Mouse (Mus musculus) kidney, embryonic 16.5 days (tissue): ENCODE data around the gene Galnt5. TPM values are rescaled to one million over a fixed set of nuclear protein-coding genes. Genes with fewer than 3 reads are reported as not detected.

ENCODE experiments used
- ATAC-seq: fragments of 200-750 bp; cut with Nextera tagmentation; 2 replicates; pipeline ENCODE4 v1.8.0; 2017; ENCODE audit warnings: moderate TSS enrichment; ENCODE audit not compliant: low FRiP score, low TSS enrichment
- H3K27ac ChIP-seq: fragments of 300-500 bp; sonication (generic); 2 replicates; pipeline ENCODE4 v1.5.1; 2014; ENCODE audit warnings: low read length
- H3K27me3 ChIP-seq: fragments of 300-500 bp; sonication (generic); 2 replicates; pipeline ENCODE4 v1.6.1; 2014; ENCODE audit warnings: low read length, control low read depth, mixed read lengths; ENCODE audit not compliant: insufficient read depth
- H3K36me3 ChIP-seq: fragments of 300-500 bp; sonication (generic); 2 replicates; pipeline ENCODE4 v1.6.1; 2014; ENCODE audit warnings: low read length, control low read depth, mixed read lengths; ENCODE audit not compliant: insufficient read depth
- H3K4me1 ChIP-seq: fragments of 300-500 bp; sonication (generic); 2 replicates; pipeline ENCODE4 v1.6.1; 2014; ENCODE audit warnings: low read length, control low read depth, mixed read lengths; ENCODE audit not compliant: insufficient read depth
- H3K4me2 ChIP-seq: fragments of 300-500 bp; sonication (generic); replicated peaks from 2 replicates; pipeline ENCODE4 v1.6.1; 2014; ENCODE audit warnings: low read depth, low read length
- H3K4me3 ChIP-seq: fragments of 300-500 bp; sonication (generic); 2 replicates; pipeline ENCODE4 v1.5.1; 2014; ENCODE audit warnings: mild to moderate bottlenecking, low read length
- H3K9ac ChIP-seq: fragments of 300-500 bp; sonication (generic); replicated peaks from 2 replicates; pipeline ENCODE4 v1.6.1; 2014; ENCODE audit warnings: low read length
- H3K9me3 ChIP-seq: fragments of 300-500 bp; sonication (generic); 2 replicates; pipeline ENCODE4 v1.6.1; 2016; ENCODE audit warnings: low read length, control low read depth
- WGBS: fragments of 180-500 bp; shearing (Covaris S2); extraction: QIAGEN DNeasy Blood & Tissue Kit; methylation state at CpG from one replicate; pipeline ENCODE4 v1.1.7; 2014; 5-methylcytosine and 5-hydroxymethylcytosine counted together
- polyA plus RNA-seq: library from polyadenylated mRNA; unstranded; fragments of >200 nt; fragmentation: Nextera tagmentation; extraction: Ambion mirVana; gene quantifications from 2 replicates; pipeline ENCODE4 v1.2.1, GENCODE M21; 2015

The Galnt5 gene
- polyA plus RNA-seq = 1.3 and 1.4 TPM in 2 replicates

DNA sequence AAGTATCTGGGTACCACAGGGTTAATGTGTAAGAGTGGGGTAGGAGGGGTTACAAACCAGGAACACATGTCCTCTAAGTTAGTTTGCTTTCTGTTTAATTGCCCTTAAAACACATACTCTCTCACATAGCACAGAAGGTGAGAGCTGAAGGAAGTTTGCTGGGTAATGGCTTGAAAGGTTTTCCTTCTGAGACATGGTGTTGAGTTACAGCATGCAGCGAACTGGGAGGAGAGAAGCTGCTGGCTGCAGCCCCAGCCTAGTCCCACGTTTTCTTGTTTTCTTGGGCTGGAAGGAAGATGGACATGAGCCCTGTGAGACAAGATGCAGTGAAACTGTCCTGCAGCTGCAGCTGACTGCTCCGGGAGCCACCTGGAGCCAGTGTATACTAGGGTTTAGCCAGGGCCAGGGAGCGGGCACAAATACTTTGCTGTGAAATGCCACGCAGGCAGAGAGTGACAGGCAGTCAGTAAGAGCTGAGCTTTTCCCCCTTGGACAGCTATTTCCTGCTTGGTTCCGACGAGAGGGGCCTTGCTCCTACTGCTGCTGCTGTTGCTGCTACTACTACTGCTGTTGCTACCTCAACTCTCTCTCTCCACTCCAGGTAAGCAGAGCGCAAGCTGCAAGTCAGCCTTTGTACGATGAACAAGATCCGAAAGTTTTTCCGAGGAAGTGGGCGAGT is at the start of gene Galnt5:
Galnt5 (plus strand) TSS at position 133 of the 679 bp plus-strand sequence.
- H3K9ac ChIP-seq = peak within 1 kb of the TSS; percentile 55
- no peaks in the 10 kb centered on the region for H3K36me3 ChIP-seq
- no peaks in the 10 kb centered on the region for H3K4me1 ChIP-seq
- peak within 1 kb of the TSS; percentile 46 for H3K4me2 ChIP-seq
- no peaks in the 10 kb centered on the region for H3K9me3 ChIP-seq
- H3K27ac ChIP-seq = no peak within 1 kb of the TSS
- 15% methylated on average over 12 of the region's 12 CpGs for WGBS
- ATAC-seq = peak; percentile 92
- H3K4me3 ChIP-seq = peak within 1 kb of the TSS; percentile 37
- H3K27me3 ChIP-seq = no peaks in the 10 kb centered on the region

DNA sequence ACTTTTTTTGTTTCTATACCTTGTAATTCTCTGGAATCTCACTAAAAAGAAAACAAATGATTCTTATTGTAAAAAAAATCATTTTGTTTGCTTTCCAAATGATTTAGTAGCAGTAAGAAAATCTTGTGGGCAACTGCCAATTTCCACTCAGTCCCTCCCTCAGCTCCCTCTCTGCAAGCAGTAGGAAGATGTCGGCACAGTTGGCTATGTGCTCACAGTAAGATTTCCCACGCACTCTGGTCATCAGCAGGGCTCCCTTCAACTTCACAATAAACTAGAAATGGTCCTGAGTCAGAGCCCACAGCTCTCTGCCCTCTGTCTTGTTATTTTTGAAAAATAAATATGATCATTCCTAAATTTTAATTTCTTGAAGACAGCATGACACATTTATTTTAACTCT is 46.1 kb upstream of the Galnt5 start:
- Histone ChIP-seq H3K27ac (no peak overlapping the region), H3K9ac (no peak overlapping the region), H3K4me1 (no peaks in the 10 kb centered on the region), H3K4me3 (no peak overlapping the region), H3K9me3 (no peaks in the 10 kb centered on the region), H3K27me3 (no peaks in the 10 kb centered on the region), H3K4me2 (no peak overlapping the region), H3K36me3 (no peaks in the 10 kb centered on the region)
- WGBS = 61% methylated on average over 2 of the region's 2 CpGs
- no peak for ATAC-seq

GRCm38 (mm10) chr2:57960786-57961185 is 36.9 kb upstream of the Galnt5 start:
- no peak overlapping the region for H3K4me3 ChIP-seq
- H3K27ac ChIP-seq = no peak overlapping the region
- H3K27me3 ChIP-seq = no peaks in the 10 kb centered on the region
- WGBS = 78% methylated on average over 5 of the region's 5 CpGs
- no peak overlapping the region for H3K4me2 ChIP-seq
- H3K9me3 ChIP-seq = no peaks in the 10 kb centered on the region
- no peak for ATAC-seq
- H3K9ac ChIP-seq = no peak overlapping the region
- H3K4me1 ChIP-seq = no peaks in the 10 kb centered on the region
- no peaks in the 10 kb centered on the region for H3K36me3 ChIP-seq

- no peak for ATAC-seq
- Histone ChIP-seq H3K4me3 (no peak overlapping the region), H3K27me3 (no peaks in the 10 kb centered on the region), H3K9me3 (no peaks in the 10 kb centered on the region), H3K4me2 (no peak overlapping the region), H3K27ac (no peak overlapping the region), H3K36me3 (no peaks in the 10 kb centered on the region), H3K4me1 (no peaks in the 10 kb centered on the region), H3K9ac (no peak overlapping the region)
Observed at GRCm38 (mm10) chr2:57982248-57982647, 15.4 kb upstream of the Galnt5 start.

DNA sequence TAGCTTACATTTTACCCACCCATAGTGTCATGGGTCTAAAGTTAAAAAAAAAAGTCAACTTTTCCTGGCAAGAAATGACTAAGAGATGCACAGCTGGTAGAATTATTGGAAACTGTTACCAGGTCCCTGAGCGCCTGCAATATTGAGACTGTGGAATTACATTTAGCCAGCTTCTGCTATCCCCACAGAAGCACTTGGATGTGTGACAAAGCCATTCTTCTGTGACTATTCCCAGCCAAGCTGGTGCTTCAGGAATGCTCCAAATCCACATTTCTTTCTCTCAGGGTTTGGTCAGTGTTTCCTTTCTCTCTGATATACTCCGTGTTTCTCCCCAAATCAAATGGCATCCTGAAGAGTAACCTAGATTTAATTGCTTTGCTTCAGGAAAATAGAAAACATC is 6.6 kb upstream of the Galnt5 start:
- H3K4me1 ChIP-seq = no peaks in the 10 kb centered on the region
- no peak overlapping the region for H3K27ac ChIP-seq
- no peak overlapping the region for H3K4me3 ChIP-seq
- no peaks in the 10 kb centered on the region for H3K27me3 ChIP-seq
- H3K4me2 ChIP-seq = no peak overlapping the region
- no peak overlapping the region for H3K9ac ChIP-seq
- H3K9me3 ChIP-seq = no peaks in the 10 kb centered on the region
- H3K36me3 ChIP-seq = no peaks in the 10 kb centered on the region
- WGBS = 95% methylated on average over 2 of the region's 2 CpGs
- ATAC-seq = no peak

DNA sequence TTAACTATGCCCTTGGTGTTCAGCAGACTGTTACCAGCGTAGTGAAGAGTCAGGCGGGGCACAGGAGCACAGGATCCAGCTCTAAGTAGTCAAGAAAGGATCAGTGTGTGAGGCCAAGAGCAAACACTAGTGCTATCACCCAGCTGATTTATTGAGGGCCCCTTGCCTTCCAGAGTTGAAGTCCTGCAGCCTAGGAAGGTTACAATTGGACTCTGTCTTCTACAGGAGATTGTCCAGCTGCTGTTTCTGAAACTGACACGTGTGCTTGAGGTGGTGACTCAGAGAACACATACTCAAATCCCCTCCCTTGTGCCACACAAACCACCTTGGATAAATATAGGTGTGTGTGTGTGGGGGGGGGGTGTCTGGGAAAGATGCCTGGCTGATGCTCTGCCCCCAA is 3.8 kb downstream of the Galnt5 start:
- H3K4me2 ChIP-seq = no peak overlapping the region
- WGBS = 24% methylated on average over 3 of the region's 3 CpGs
- no peak overlapping the region for H3K27ac ChIP-seq
- H3K36me3 ChIP-seq = no peaks in the 10 kb centered on the region
- H3K9me3 ChIP-seq = no peaks in the 10 kb centered on the region
- H3K27me3 ChIP-seq = no peaks in the 10 kb centered on the region
- no peak overlapping the region for H3K4me3 ChIP-seq
- no peaks in the 10 kb centered on the region for H3K4me1 ChIP-seq
- peak; percentile 77 for ATAC-seq
- H3K9ac ChIP-seq = no peak overlapping the region

GRCm38 (mm10) chr2:58007081-58007480 is 9.4 kb downstream of the Galnt5 start:
- 89% methylated on average over 5 of the region's 5 CpGs for WGBS
- H3K9me3 ChIP-seq = no peaks in the 10 kb centered on the region
- H3K27me3 ChIP-seq = no peaks in the 10 kb centered on the region
- H3K36me3 ChIP-seq = no peaks in the 10 kb centered on the region
- H3K4me2 ChIP-seq = no peak overlapping the region
- no peaks in the 10 kb centered on the region for H3K4me1 ChIP-seq
- H3K4me3 ChIP-seq = no peak overlapping the region
- no peak overlapping the region for H3K27ac ChIP-seq
- no peak for ATAC-seq
- H3K9ac ChIP-seq = no peak overlapping the region

GRCm38 (mm10) chr2:58023556-58023955 is 25.9 kb downstream of the Galnt5 start:
- Histone ChIP-seq H3K27ac (no peak overlapping the region), H3K4me1 (no peaks in the 10 kb centered on the region), H3K4me3 (no peak overlapping the region), H3K27me3 (no peaks in the 10 kb centered on the region), H3K36me3 (no peaks in the 10 kb centered on the region), H3K9me3 (no peaks in the 10 kb centered on the region), H3K4me2 (no peak overlapping the region), H3K9ac (no peak overlapping the region)
- 87% methylated on average over 6 of the region's 6 CpGs for WGBS
- no peak for ATAC-seq

DNA sequence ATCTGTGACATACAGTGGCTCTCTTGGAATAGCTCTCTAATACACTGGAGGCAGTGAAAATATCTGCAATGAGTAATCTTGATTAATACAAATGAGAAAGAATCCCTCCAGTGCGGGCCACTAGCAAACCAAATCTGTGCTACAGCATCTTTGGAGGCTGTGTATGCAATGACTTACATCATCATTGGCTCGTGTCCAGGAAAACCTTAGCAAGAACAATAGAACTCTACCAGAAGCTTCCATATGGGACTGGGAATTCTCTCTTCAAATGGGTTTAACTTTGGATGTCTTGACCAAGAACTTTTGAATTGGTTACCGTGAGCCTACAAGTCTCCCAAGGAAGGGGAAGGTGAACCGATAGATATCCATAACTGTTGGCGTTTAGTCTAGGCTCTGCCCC is 29.1 kb downstream of the Galnt5 start:
- Histone ChIP-seq H3K9me3 (no peaks in the 10 kb centered on the region), H3K27me3 (no peaks in the 10 kb centered on the region), H3K36me3 (no peaks in the 10 kb centered on the region), H3K27ac (no peak overlapping the region), H3K4me3 (no peak overlapping the region), H3K4me2 (no peak overlapping the region), H3K4me1 (no peaks in the 10 kb centered on the region), H3K9ac (no peak overlapping the region)
- WGBS = 84% methylated on average over 5 of the region's 5 CpGs
- no peak for ATAC-seq

GRCm38 (mm10) chr2:58029404-58029803 is 31.7 kb downstream of the Galnt5 start:
- 30% methylated on average over 7 of the region's 7 CpGs for WGBS
- H3K4me1 ChIP-seq = no peaks in the 10 kb centered on the region

More at GRCm38 (mm10) chr2:58029404-58029803, 31.7 kb downstream of the Galnt5 start:
- Histone ChIP-seq H3K4me2 (no peak overlapping the region), H3K4me3 (no peak overlapping the region), H3K9me3 (no peaks in the 10 kb centered on the region), H3K9ac (no peak overlapping the region), H3K36me3 (no peaks in the 10 kb centered on the region), H3K27me3 (no peaks in the 10 kb centered on the region), H3K27ac (no peak overlapping the region)
- no peak for ATAC-seq
